Mouse (Mus musculus) lung, adult 2 months (tissue): ENCODE measurements at regions not wholly inside any gene's neighbourhood (a gene's known extent, or its start where the extent isn't known, plus 50 kb on each side); places are given as distances from the start of the nearest gene placed in this dataset.

Source experiments
- CTCF ChIP-seq: fragments of 200-500 bp; IDR thresholded peaks from 2 replicates; pipeline ENCODE4 v1.5.1; 2011; ENCODE audit warnings: mild to moderate bottlenecking, low read length, control low read depth; ENCODE audit not compliant: insufficient read depth
- POLR2A ChIP-seq: fragments of 200-500 bp; IDR thresholded peaks from 2 replicates; pipeline ENCODE4 v1.6.1; 2011; ENCODE audit warnings: low read depth, mild to moderate bottlenecking, control low read depth, low read length, borderline replicate concordance; ENCODE audit errors: extremely low read depth

DNA sequence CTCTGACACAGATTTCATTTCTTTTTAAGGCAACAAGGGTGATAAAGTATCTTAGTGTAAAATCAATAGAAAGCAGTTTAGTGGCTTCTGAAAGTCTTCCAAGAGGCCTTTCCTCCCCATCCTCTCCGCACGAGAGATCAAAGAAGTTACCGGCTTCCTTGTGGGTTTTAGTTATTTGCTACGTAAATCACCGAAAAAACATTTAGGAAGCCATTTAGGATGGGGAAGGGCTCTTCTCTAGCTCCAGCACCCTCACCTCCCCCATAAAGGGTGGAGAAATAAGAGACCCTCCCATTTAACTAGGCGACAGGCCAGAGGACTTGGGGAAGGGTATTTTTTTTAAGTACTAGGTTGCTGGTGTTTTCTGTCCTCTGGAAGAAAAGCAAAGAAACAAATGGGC, 287.9 kb upstream of the Kazn start:
- TF ChIP-seq CTCF (no peak), POLR2A (no peak)
